Mouse (Mus musculus): Measurements from ENCODE around the gene Hectd1.

- no peak for TF ChIP-seq CTCF (IDR thresholded peaks at IDR 0.05; ENCODE audit: low read depth, low read length)
- TF ChIP-seq GATA1 (IDR thresholded peaks at IDR 0.05; ENCODE audit: borderline replicate concordance, low read length): no peak
- no peak for TF ChIP-seq GATA2 (IDR thresholded peaks at IDR 0.05; ENCODE audit: borderline replicate concordance, low read depth, low read length)
- TF ChIP-seq POLR2AphosphoS5 (IDR thresholded peaks at IDR 0.05; ENCODE audit: insufficient replicate concordance, low read depth, low read length): no peak
- no peak for TF ChIP-seq TAL1 (conservative IDR thresholded peaks at IDR 0.05; ENCODE audit: low read depth, low read length)
Observed at GRCm38 (mm10) chr12:51811388-51812140, 17.8 kb downstream of the Hectd1 start.

All from G1E (cell line).